8 mouse cellular contexts compared by ENCODE assay signal in the genomic region with DNA sequence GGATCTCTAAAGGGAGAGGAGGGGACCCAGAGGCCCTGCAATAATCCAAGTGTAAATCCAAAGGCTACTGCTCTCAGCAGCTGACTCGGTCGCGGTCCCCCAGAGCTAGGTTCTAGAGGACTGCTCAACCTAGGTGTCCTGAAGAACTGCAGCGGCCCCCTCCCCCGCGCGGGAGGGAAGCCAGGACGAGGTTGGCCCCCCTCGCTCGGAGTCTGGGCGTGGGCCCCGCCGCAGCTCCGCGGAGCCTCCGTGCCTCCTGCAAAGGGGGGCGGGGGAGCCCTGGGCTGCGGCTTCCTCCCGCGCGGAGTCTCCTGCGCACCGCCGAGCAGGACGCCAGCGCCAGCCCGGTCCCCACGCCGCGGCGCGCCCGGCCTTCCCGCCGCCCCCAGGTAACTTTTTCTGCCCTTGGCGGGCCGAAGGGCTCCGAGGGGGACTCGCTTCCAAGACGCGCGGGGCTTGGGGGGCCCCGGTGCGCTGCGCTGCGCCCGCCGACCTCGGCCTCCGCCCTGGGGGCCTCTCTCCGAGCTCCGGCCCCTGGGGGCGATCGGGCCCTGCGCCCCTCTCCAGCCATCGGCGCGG.
DNase-seq lines count a peak whose midpoint lies in the region; ATAC-seq and TF ChIP-seq lines count a peak whose summit lies in the region.

No protein-coding gene starts in this region.

- peak overlapping the region; percentile 30 for H3K4me3 ChIP-seq in thymus, adult 2 months (ENCODE audit: control insufficient read depth, insufficient read depth, low read length)
- H3K4me3 ChIP-seq in embryonic facial prominence, embryonic 10.5 days: peak overlapping the region; percentile 93
- H3K4me3 ChIP-seq in liver, embryonic 16.5 days (ENCODE audit: low read depth, low read length): peak overlapping the region; percentile 59
- H3K4me3 ChIP-seq in olfactory bulb, adult 2 months (ENCODE audit: insufficient read depth, low read depth, low read length): peak overlapping the region; percentile 90

- H3K9me3 ChIP-seq in embryonic facial prominence, embryonic 10.5 days: no peaks in the 10 kb centered on the region
- no peaks in the 10 kb centered on the region for H3K9me3 ChIP-seq in liver, embryonic 16.5 days (replicated peaks; ENCODE audit: control insufficient read depth, low read length)

- no peaks in the 10 kb centered on the region for H3K36me3 ChIP-seq in thymus, adult 2 months (ENCODE audit: control insufficient read depth, insufficient read depth, low read length)
- no peaks in the 10 kb centered on the region for H3K36me3 ChIP-seq in embryonic facial prominence, embryonic 10.5 days (replicated peaks)
- H3K36me3 ChIP-seq in liver, embryonic 16.5 days (ENCODE audit: control insufficient read depth, insufficient read depth): no peaks in the 10 kb centered on the region

- no peaks in the 10 kb centered on the region; the same call in 1 of the 2 replicates for H3K27me3 ChIP-seq in thymus, adult 2 months (ENCODE audit: control insufficient read depth, insufficient read depth, low read length)
- H3K27me3 ChIP-seq in embryonic facial prominence, embryonic 10.5 days (replicated peaks; ENCODE audit: low read depth, poor library complexity, severe bottlenecking): peaks cover 29% of the 10 kb centered on the region
- H3K27me3 ChIP-seq in liver, embryonic 16.5 days (ENCODE audit: control insufficient read depth, insufficient read depth, low read depth, low read length): peaks cover 17% of the 10 kb centered on the region

- ATAC-seq in liver, embryonic 16.5 days (ENCODE audit: low read depth): 0 out of 2 replicates have a peak, but pooled peaks have one; percentile 37

- TF ChIP-seq CTCF in thymus, adult 2 months (IDR thresholded peaks at IDR 0.05; ENCODE audit: borderline replicate concordance, control insufficient read depth, extremely low read depth, insufficient read depth, low read length, poor library complexity): no peak
- no peak for TF ChIP-seq CTCF in olfactory bulb, adult 2 months (IDR thresholded peaks at IDR 0.05; ENCODE audit: insufficient read depth, low read depth, low read length)

- DNase-seq in thymus, adult 2 months: no peak
- DNase-seq in thymus, postnatal 0 days (ENCODE audit: low spot score): no peak
- DNase-seq in embryonic facial prominence, embryonic 10.5 days (ENCODE audit: low spot score): no peak
- DNase-seq in heart, adult 9 months (ENCODE audit: low spot score in 2 of 2): peak; percentile 15 to 33
- peak; percentile 11 to 49 for DNase-seq in kidney, postnatal 25 days
- no peak for DNase-seq in T-cell, adult 2 months (ENCODE audit: low spot score)

- no peak overlapping the region for H3K27ac ChIP-seq in thymus, adult 2 months (ENCODE audit: control insufficient read depth, insufficient read depth, low read length)
- peak overlapping the region; percentile 96 for H3K27ac ChIP-seq in embryonic facial prominence, embryonic 10.5 days (replicated peaks)
- no peak overlapping the region for H3K27ac ChIP-seq in liver, embryonic 16.5 days (ENCODE audit: low read length)
- peak overlapping the region; percentile 96 for H3K27ac ChIP-seq in olfactory bulb, adult 2 months (ENCODE audit: insufficient read depth, low read depth, low read length)

- H3K9ac ChIP-seq in liver, embryonic 16.5 days (ENCODE audit: low read depth, low read length): peak overlapping the region; percentile 41; the same call in 1 of the 2 replicates

- under 1% methylated on average over 54 of the region's 58 CpGs for WGBS in thymus, adult 2 months
- under 1% methylated on average over 58 of the region's 58 CpGs for WGBS in embryonic facial prominence, embryonic 10.5 days
- under 1% methylated on average over 58 of the region's 58 CpGs for WGBS in liver, embryonic 16.5 days (ENCODE audit: insufficient replicate concordance)
- under 1% methylated on average over 57 of the region's 58 CpGs for WGBS in olfactory bulb, adult 2 months

- TF ChIP-seq POLR2A in thymus, adult 2 months (IDR thresholded peaks at IDR 0.05; ENCODE audit: control insufficient read depth, extremely low read depth, insufficient read depth, low read length, poor library complexity): no peak
- TF ChIP-seq POLR2A in olfactory bulb, adult 2 months (IDR thresholded peaks at IDR 0.05; ENCODE audit: insufficient read depth, low read depth, low read length): peak; percentile 52

- peak overlapping the region; percentile 63 for H3K4me2 ChIP-seq in liver, embryonic 16.5 days (ENCODE audit: low read depth, low read length)

- H3K4me1 ChIP-seq in thymus, adult 2 months (replicated peaks; ENCODE audit: control insufficient read depth, insufficient read depth, low read length): no peaks in the 10 kb centered on the region
- peaks cover 34% of the 10 kb centered on the region for H3K4me1 ChIP-seq in embryonic facial prominence, embryonic 10.5 days
- no peaks in the 10 kb centered on the region for H3K4me1 ChIP-seq in liver, embryonic 16.5 days (ENCODE audit: control insufficient read depth, low read depth, low read length)
- H3K4me1 ChIP-seq in olfactory bulb, adult 2 months (ENCODE audit: control insufficient read depth, insufficient read depth, low read length): peaks cover 9% of the 10 kb centered on the region; the same call in 1 of the 2 replicates

Comparison
In these comparisons a context has a peak if more than half of its experiments do, and no peak if none do; other contexts are left out.
1. DNase-seq: peak in heart, adult 9 months (2 of 2) and kidney, postnatal 25 days (2 of 2); none in thymus, adult 2 months (single experiment), thymus, postnatal 0 days (single experiment), embryonic facial prominence, embryonic 10.5 days (single experiment) and T-cell, adult 2 months (single experiment).
2. H3K27ac ChIP-seq: peak in embryonic facial prominence, embryonic 10.5 days (single experiment) and olfactory bulb, adult 2 months (single experiment); none in thymus, adult 2 months (single experiment) and liver, embryonic 16.5 days (single experiment).
3. H3K4me3 ChIP-seq: peak in every context shown above with its lines; median percentile 93 in embryonic facial prominence, embryonic 10.5 days; 90 in olfactory bulb, adult 2 months; 59 in liver, embryonic 16.5 days; 30 in thymus, adult 2 months.